Mouse (Mus musculus): ENCODE measurements around the gene Pdcd10. TPM values are rescaled to one million over a fixed set of nuclear protein-coding genes. Genes with fewer than 3 reads are reported as not detected.

Pdcd10 gene
- polyA plus RNA-seq, 2 experiments = 48.3 to 101 TPM

DNA sequence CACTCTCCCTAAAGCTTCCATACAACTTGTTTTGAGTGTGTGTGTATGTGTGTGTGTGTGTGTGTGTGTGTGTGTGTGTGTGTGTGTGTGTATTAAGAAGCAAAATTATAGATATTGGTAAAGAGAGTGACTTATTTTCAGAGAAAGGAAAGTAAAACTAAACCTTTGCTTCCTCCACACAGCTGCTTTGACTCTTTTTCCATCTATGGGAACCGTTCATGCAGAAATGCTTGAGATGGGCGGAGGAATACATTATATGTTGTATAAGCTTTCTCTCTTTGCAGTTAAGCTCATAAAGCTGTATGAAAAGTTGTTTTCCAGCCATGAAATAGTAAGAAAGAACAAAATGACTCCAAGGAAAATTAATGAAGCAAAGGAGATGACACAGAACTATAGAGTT lies 17.4 kb upstream of the Pdcd10 start:
- no peak overlapping the region for H3K27ac ChIP-seq (replicated peaks; ENCODE audit: low read depth, low read length)
- H3K9me3 ChIP-seq (ENCODE audit: control insufficient read depth, low read length) = no peaks in the 10 kb centered on the region
- H3K27me3 ChIP-seq (ENCODE audit: control insufficient read depth, insufficient read depth, low read length) = no peaks in the 10 kb centered on the region
- H3K9ac ChIP-seq (ENCODE audit: low read depth, low read length, severe bottlenecking) = no peak overlapping the region
- no peak for TF ChIP-seq POLR2A (IDR thresholded peaks at IDR 0.05; ENCODE audit: borderline replicate concordance, extremely low read depth, insufficient read depth, insufficient read length)
- no peaks in the 10 kb centered on the region for H3K4me1 ChIP-seq (ENCODE audit: control insufficient read depth, insufficient read depth, low read length)
- no peak for ATAC-seq (ENCODE audit: low FRiP score, low read depth)
- H3K4me3 ChIP-seq (replicated peaks; ENCODE audit: low read length) = no peak overlapping the region
- WGBS = 72% methylated on average over 2 of the region's 2 CpGs
- no peak overlapping the region for H3K4me2 ChIP-seq (replicated peaks; ENCODE audit: low read depth, low read length, severe bottlenecking)
- no peaks in the 10 kb centered on the region for H3K36me3 ChIP-seq (ENCODE audit: control insufficient read depth, insufficient read depth, low read length)
- DNase-seq (ENCODE audit: low spot score) = no peak

DNA sequence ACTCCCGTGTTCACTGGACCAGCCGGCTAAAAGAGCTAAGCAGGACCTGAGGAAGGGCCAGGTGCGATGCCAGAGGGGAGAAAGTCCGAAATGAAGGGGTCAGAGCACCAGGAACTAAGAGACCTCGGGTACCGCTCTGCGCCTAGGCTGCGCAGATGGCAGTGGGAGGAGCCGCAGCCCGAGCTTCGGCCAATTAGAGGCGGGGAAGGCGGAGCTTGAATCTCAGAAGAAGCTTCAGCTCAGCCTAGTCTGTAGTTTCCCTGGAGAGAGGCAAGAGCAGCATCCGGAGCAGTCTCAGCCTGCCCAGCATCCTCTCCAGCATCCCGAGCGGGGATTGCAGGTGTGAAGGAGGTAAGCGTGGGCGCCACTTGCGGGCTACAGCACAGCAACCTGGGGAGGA lies 636 bp upstream of the Pdcd10 start, which contains the start of gene Serpini1:
Gene Serpini1 (plus strand): TSS at position 256 of the 400 bp plus-strand sequence.
- ATAC-seq (ENCODE audit: low FRiP score, low read depth) (peak; percentile 88), DNase-seq (ENCODE audit: low spot score) (peak; percentile 91)
- H3K27ac ChIP-seq (replicated peaks; ENCODE audit: low read depth, low read length) = peak within 1 kb of the TSS; percentile 80
- H3K27me3 ChIP-seq (ENCODE audit: control insufficient read depth, insufficient read depth, low read length) = no peaks in the 10 kb centered on the region
- H3K9ac ChIP-seq (ENCODE audit: low read depth, low read length, severe bottlenecking) = peak within 1 kb of the TSS; percentile 94
- H3K9me3 ChIP-seq (ENCODE audit: control insufficient read depth, low read length) = no peaks in the 10 kb centered on the region
- peak within 1 kb of the TSS; percentile 94 for H3K4me3 ChIP-seq (replicated peaks; ENCODE audit: low read length)
- WGBS = under 1% methylated on average over 19 of the region's 19 CpGs
- H3K36me3 ChIP-seq (ENCODE audit: control insufficient read depth, insufficient read depth, low read length) = no peaks in the 10 kb centered on the region
- TF ChIP-seq POLR2A (IDR thresholded peaks at IDR 0.05; ENCODE audit: borderline replicate concordance, extremely low read depth, insufficient read depth, insufficient read length) = 0 out of 2 replicates have a peak, but pooled peaks have one; percentile 14
- peaks cover 5% of the 10 kb centered on the region for H3K4me1 ChIP-seq (ENCODE audit: control insufficient read depth, insufficient read depth, low read length)
- peak within 1 kb of the TSS; percentile 82 for H3K4me2 ChIP-seq (replicated peaks; ENCODE audit: low read depth, low read length, severe bottlenecking)

DNA sequence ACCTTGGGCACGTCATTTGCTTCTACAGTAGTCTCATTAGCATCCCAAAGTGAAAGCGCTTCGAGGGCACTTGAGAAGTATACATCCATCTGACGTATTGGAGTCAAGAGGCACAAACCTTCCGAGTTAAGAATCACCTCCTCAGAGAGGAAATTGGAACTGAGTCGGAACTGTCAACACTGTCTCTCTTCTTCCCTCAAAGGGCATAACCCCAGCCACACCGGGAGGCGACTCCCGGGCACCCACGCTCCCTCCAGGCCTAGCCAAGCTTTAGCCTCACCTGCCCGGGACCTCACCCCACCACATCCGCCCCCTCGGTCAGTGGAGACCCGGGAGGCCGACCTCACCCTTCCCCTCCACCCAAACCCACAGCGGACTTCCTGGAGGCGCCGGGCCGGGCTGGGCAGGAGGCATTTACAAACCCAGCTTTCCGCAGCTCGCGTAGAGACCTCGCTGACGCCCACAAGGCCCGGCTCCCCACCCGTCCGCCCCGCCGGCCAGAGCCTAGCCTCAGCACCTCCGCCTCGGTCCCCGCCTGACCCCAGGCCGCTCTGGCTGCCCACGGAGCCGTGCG lies 448 bp downstream of the Pdcd10 start:
- Histone ChIP-seq H3K4me1 (ENCODE audit: control insufficient read depth, insufficient read depth, low read length) (peaks cover 5% of the 10 kb centered on the region), H3K27ac (replicated peaks; ENCODE audit: low read depth, low read length) (peak overlapping the region; percentile 80), H3K9me3 (ENCODE audit: control insufficient read depth, low read length) (no peaks in the 10 kb centered on the region), H3K36me3 (ENCODE audit: control insufficient read depth, insufficient read depth, low read length) (no peaks in the 10 kb centered on the region), H3K4me3 (replicated peaks; ENCODE audit: low read length) (peak overlapping the region; percentile 94), H3K27me3 (ENCODE audit: control insufficient read depth, insufficient read depth, low read length) (no peaks in the 10 kb centered on the region), H3K4me2 (replicated peaks; ENCODE audit: low read depth, low read length, severe bottlenecking) (peak overlapping the region; percentile 82), H3K9ac (ENCODE audit: low read depth, low read length, severe bottlenecking) (peak overlapping the region; percentile 94)
- under 1% methylated on average over 35 of the region's 36 CpGs for WGBS
- DNase-seq (ENCODE audit: low spot score) (peak; percentile 30), ATAC-seq (ENCODE audit: low FRiP score, low read depth) (peak; percentile 34)
- TF ChIP-seq POLR2A (IDR thresholded peaks at IDR 0.05; ENCODE audit: borderline replicate concordance, extremely low read depth, insufficient read depth, insufficient read length) = no peak

DNA sequence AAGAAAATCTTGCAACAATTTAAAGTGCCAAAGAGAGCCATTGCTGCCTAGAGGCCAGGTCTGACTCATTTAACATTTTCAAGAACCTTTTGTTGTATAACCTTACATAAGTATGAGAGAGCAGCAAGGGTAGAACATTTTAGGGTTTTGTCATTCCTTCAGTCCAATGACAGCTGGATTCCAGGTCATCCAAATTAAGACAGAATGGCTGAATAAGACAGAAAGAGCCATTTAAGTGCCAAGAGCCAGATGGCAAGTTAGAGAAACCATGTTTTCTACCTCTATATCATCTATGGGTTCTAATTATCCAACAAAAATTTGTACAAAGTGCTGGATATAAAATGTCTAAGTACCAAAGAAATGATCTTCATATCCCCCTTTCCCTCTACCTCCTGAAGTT lies 5.4 kb downstream of the Pdcd10 start:
- Histone ChIP-seq H3K4me3 (replicated peaks; ENCODE audit: low read length) (no peak overlapping the region), H3K36me3 (ENCODE audit: control insufficient read depth, insufficient read depth, low read length) (no peaks in the 10 kb centered on the region), H3K9ac (ENCODE audit: low read depth, low read length, severe bottlenecking) (no peak overlapping the region), H3K27ac (replicated peaks; ENCODE audit: low read depth, low read length) (no peak overlapping the region), H3K9me3 (ENCODE audit: control insufficient read depth, low read length) (no peaks in the 10 kb centered on the region), H3K4me2 (replicated peaks; ENCODE audit: low read depth, low read length, severe bottlenecking) (no peak overlapping the region), H3K27me3 (ENCODE audit: control insufficient read depth, insufficient read depth, low read length) (no peaks in the 10 kb centered on the region), H3K4me1 (ENCODE audit: control insufficient read depth, insufficient read depth, low read length) (peaks cover 5% of the 10 kb centered on the region)
- no peak for TF ChIP-seq POLR2A (IDR thresholded peaks at IDR 0.05; ENCODE audit: borderline replicate concordance, extremely low read depth, insufficient read depth, insufficient read length)
- DNase-seq (ENCODE audit: low spot score) (no peak), ATAC-seq (ENCODE audit: low FRiP score, low read depth) (no peak)

DNA sequence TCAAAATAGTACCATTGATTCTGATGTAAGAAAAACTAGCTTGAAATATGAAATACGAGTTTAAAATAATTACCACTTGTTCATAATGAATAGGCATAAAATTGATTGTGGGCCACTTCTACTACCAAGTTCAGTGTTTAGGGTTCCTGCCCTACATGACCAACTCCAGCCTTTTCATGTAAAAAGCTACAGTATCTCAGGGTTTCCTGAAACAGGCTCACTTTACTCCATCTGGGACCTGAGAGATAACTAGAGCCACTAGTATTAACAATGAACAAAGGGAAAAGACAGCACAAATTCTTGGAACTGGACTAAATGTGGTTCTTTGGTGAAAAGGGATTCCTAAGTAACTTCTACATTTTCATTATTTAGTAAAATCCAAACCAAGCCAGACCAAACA lies 12.4 kb downstream of the Pdcd10 start:
- 90% methylated on average over 1 of the region's 1 CpGs for WGBS
- ATAC-seq (ENCODE audit: low FRiP score, low read depth) (no peak), DNase-seq (ENCODE audit: low spot score) (no peak)
- H3K9ac ChIP-seq (ENCODE audit: low read depth, low read length, severe bottlenecking) = no peak overlapping the region
- no peak overlapping the region for H3K4me2 ChIP-seq (replicated peaks; ENCODE audit: low read depth, low read length, severe bottlenecking)
- no peak for TF ChIP-seq POLR2A (IDR thresholded peaks at IDR 0.05; ENCODE audit: borderline replicate concordance, extremely low read depth, insufficient read depth, insufficient read length)
- H3K27ac ChIP-seq (replicated peaks; ENCODE audit: low read depth, low read length) = no peak overlapping the region
- no peaks in the 10 kb centered on the region for H3K4me1 ChIP-seq (ENCODE audit: control insufficient read depth, insufficient read depth, low read length)
- H3K4me3 ChIP-seq (replicated peaks; ENCODE audit: low read length) = no peak overlapping the region
- peaks cover 6% of the 10 kb centered on the region; the same call in 1 of the 2 replicates for H3K36me3 ChIP-seq (ENCODE audit: control insufficient read depth, insufficient read depth, low read length)
- no peaks in the 10 kb centered on the region for H3K9me3 ChIP-seq (ENCODE audit: control insufficient read depth, low read length)
- no peaks in the 10 kb centered on the region for H3K27me3 ChIP-seq (ENCODE audit: control insufficient read depth, insufficient read depth, low read length)

Data from limb, embryonic 14.5 days (tissue).